Mouse (Mus musculus): ENCODE results near the gene Nrtn. TPM values are rescaled to one million over a fixed set of nuclear protein-coding genes. Genes with fewer than 3 reads are reported as not detected.
A peak's percentile ranks its signal among the peaks of the same experiment; 100 is the strongest.

Gene Nrtn
- polyA plus RNA-seq, 1 experiment from 2014 or later: 19.9 TPM

GRCm38 (mm10) chr17:56740118-56740787, 17.1 kb downstream of the Nrtn start:
- 83% methylated on average over 17 of the region's 17 CpGs for WGBS
- no peaks in the 10 kb centered on the region for H3K36me3 ChIP-seq (ENCODE audit: control insufficient read depth, insufficient read depth, low read length)

GRCm38 (mm10) chr17:56738221-56738620, 19.1 kb downstream of the Nrtn start:
- H3K4me3 ChIP-seq (ENCODE audit: low read depth, low read length): no peak overlapping the region
- H3K36me3 ChIP-seq (ENCODE audit: control insufficient read depth, insufficient read depth, low read length): no peaks in the 10 kb centered on the region
- no peak for ATAC-seq (ENCODE audit: insufficient number of reproducible peaks, low FRiP score, low TSS enrichment, low read depth)
- H3K27me3 ChIP-seq (ENCODE audit: control insufficient read depth, insufficient read depth, low read length): no peaks in the 10 kb centered on the region
- no peak overlapping the region; the same call in 1 of the 2 replicates for H3K9ac ChIP-seq (ENCODE audit: low read length)
- H3K4me1 ChIP-seq (ENCODE audit: control insufficient read depth, insufficient read depth, low read length): no peaks in the 10 kb centered on the region
- no peak overlapping the region for H3K27ac ChIP-seq (replicated peaks; ENCODE audit: low read depth, low read length)
- DNase-seq (ENCODE audit: low spot score): no peak
- H3K9me3 ChIP-seq (ENCODE audit: control insufficient read depth, low read length): no peaks in the 10 kb centered on the region
- H3K4me2 ChIP-seq (ENCODE audit: low read depth, severe bottlenecking): no peak overlapping the region
- WGBS: 84% methylated on average over 10 of the region's 10 CpGs

More at GRCm38 (mm10) chr17:56740118-56740787, 17.1 kb downstream of the Nrtn start:
- Histone ChIP-seq H3K4me1 (ENCODE audit: control insufficient read depth, insufficient read depth, low read length) (no peaks in the 10 kb centered on the region), H3K27ac (replicated peaks; ENCODE audit: low read depth, low read length) (no peak overlapping the region), H3K27me3 (ENCODE audit: control insufficient read depth, insufficient read depth, low read length) (no peaks in the 10 kb centered on the region), H3K4me2 (ENCODE audit: low read depth, severe bottlenecking) (no peak overlapping the region), H3K4me3 (ENCODE audit: low read depth, low read length) (no peak overlapping the region), H3K9ac (ENCODE audit: low read length) (no peak overlapping the region), H3K9me3 (ENCODE audit: control insufficient read depth, low read length) (no peaks in the 10 kb centered on the region)
- DNase-seq (ENCODE audit: low spot score) (no peak), ATAC-seq (ENCODE audit: insufficient number of reproducible peaks, low FRiP score, low TSS enrichment, low read depth) (no peak)

- ATAC-seq (ENCODE audit: insufficient number of reproducible peaks, low FRiP score, low TSS enrichment, low read depth): no peak
These were observed 20.8 kb downstream of the Nrtn start for GRCm38 (mm10) chr17:56736534-56736933.

GRCm38 (mm10) chr17:56729656-56730055, 27.7 kb downstream of the Nrtn start:
- DNase-seq (ENCODE audit: low spot score) (no peak), ATAC-seq (ENCODE audit: insufficient number of reproducible peaks, low FRiP score, low TSS enrichment, low read depth) (no peak)
- Histone ChIP-seq H3K27ac (replicated peaks; ENCODE audit: low read depth, low read length) (no peak overlapping the region), H3K27me3 (ENCODE audit: control insufficient read depth, insufficient read depth, low read length) (no peaks in the 10 kb centered on the region), H3K4me1 (ENCODE audit: control insufficient read depth, insufficient read depth, low read length) (peaks cover 15% of the 10 kb centered on the region), H3K9ac (ENCODE audit: low read length) (no peak overlapping the region), H3K36me3 (ENCODE audit: control insufficient read depth, insufficient read depth, low read length) (no peaks in the 10 kb centered on the region), H3K9me3 (ENCODE audit: control insufficient read depth, low read length) (no peaks in the 10 kb centered on the region), H3K4me3 (ENCODE audit: low read depth, low read length) (no peak overlapping the region), H3K4me2 (ENCODE audit: low read depth, severe bottlenecking) (no peak overlapping the region)
- 70% methylated on average over 2 of the region's 2 CpGs for WGBS

More at GRCm38 (mm10) chr17:56736534-56736933, 20.8 kb downstream of the Nrtn start:
- Histone ChIP-seq H3K27me3 (ENCODE audit: control insufficient read depth, insufficient read depth, low read length) (no peaks in the 10 kb centered on the region), H3K4me2 (ENCODE audit: low read depth, severe bottlenecking) (no peak overlapping the region), H3K4me3 (ENCODE audit: low read depth, low read length) (no peak overlapping the region), H3K4me1 (ENCODE audit: control insufficient read depth, insufficient read depth, low read length) (no peaks in the 10 kb centered on the region), H3K27ac (replicated peaks; ENCODE audit: low read depth, low read length) (no peak overlapping the region), H3K9me3 (ENCODE audit: control insufficient read depth, low read length) (no peaks in the 10 kb centered on the region), H3K9ac (ENCODE audit: low read length) (no peak overlapping the region), H3K36me3 (ENCODE audit: control insufficient read depth, insufficient read depth, low read length) (no peaks in the 10 kb centered on the region)
- WGBS: 41% methylated on average over 8 of the region's 8 CpGs
- DNase-seq (ENCODE audit: low spot score): no peak

- peaks cover 15% of the 10 kb centered on the region for H3K4me1 ChIP-seq (ENCODE audit: control insufficient read depth, insufficient read depth, low read length)
- no peaks in the 10 kb centered on the region for H3K27me3 ChIP-seq (ENCODE audit: control insufficient read depth, insufficient read depth, low read length)
- H3K36me3 ChIP-seq (ENCODE audit: control insufficient read depth, insufficient read depth, low read length): no peaks in the 10 kb centered on the region
- no peak overlapping the region for H3K4me3 ChIP-seq (ENCODE audit: low read depth, low read length)
- DNase-seq (ENCODE audit: low spot score) (no peak), ATAC-seq (ENCODE audit: insufficient number of reproducible peaks, low FRiP score, low TSS enrichment, low read depth) (no peak)
- WGBS: 61% methylated on average over 6 of the region's 6 CpGs
- no peaks in the 10 kb centered on the region for H3K9me3 ChIP-seq (ENCODE audit: control insufficient read depth, low read length)
- H3K9ac ChIP-seq (ENCODE audit: low read length): no peak overlapping the region
- no peak overlapping the region for H3K27ac ChIP-seq (replicated peaks; ENCODE audit: low read depth, low read length)
- no peak overlapping the region for H3K4me2 ChIP-seq (ENCODE audit: low read depth, severe bottlenecking)
These were observed 28.2 kb downstream of the Nrtn start for GRCm38 (mm10) chr17:56729151-56729550.

GRCm38 (mm10) chr17:56728117-56728516, 29.2 kb downstream of the Nrtn start:
- ATAC-seq (ENCODE audit: insufficient number of reproducible peaks, low FRiP score, low TSS enrichment, low read depth) (no peak), DNase-seq (ENCODE audit: low spot score) (no peak)
- H3K36me3 ChIP-seq (ENCODE audit: control insufficient read depth, insufficient read depth, low read length): no peaks in the 10 kb centered on the region
- no peaks in the 10 kb centered on the region for H3K9me3 ChIP-seq (ENCODE audit: control insufficient read depth, low read length)
- no peak overlapping the region for H3K27ac ChIP-seq (replicated peaks; ENCODE audit: low read depth, low read length)
- peaks cover 15% of the 10 kb centered on the region for H3K4me1 ChIP-seq (ENCODE audit: control insufficient read depth, insufficient read depth, low read length)
- H3K4me2 ChIP-seq (ENCODE audit: low read depth, severe bottlenecking): no peak overlapping the region
- WGBS: 16% methylated on average over 12 of the region's 12 CpGs
- no peak overlapping the region for H3K4me3 ChIP-seq (ENCODE audit: low read depth, low read length)
- no peaks in the 10 kb centered on the region for H3K27me3 ChIP-seq (ENCODE audit: control insufficient read depth, insufficient read depth, low read length)
- H3K9ac ChIP-seq (ENCODE audit: low read length): no peak overlapping the region

- Histone ChIP-seq H3K9me3 (ENCODE audit: control insufficient read depth, low read length) (no peaks in the 10 kb centered on the region), H3K9ac (ENCODE audit: low read length) (no peak overlapping the region), H3K4me1 (ENCODE audit: control insufficient read depth, insufficient read depth, low read length) (peaks cover 15% of the 10 kb centered on the region), H3K27ac (replicated peaks; ENCODE audit: low read depth, low read length) (no peak overlapping the region), H3K36me3 (ENCODE audit: control insufficient read depth, insufficient read depth, low read length) (no peaks in the 10 kb centered on the region), H3K27me3 (ENCODE audit: control insufficient read depth, insufficient read depth, low read length) (no peaks in the 10 kb centered on the region), H3K4me3 (ENCODE audit: low read depth, low read length) (no peak overlapping the region), H3K4me2 (ENCODE audit: low read depth, severe bottlenecking) (peak overlapping the region; percentile 8; the same call in 1 of the 2 replicates)
- no peak for ATAC-seq (ENCODE audit: insufficient number of reproducible peaks, low FRiP score, low TSS enrichment, low read depth)
- WGBS: 7% methylated on average over 12 of the region's 12 CpGs
- peak; percentile 60 for DNase-seq (ENCODE audit: low spot score)
These were observed 29.7 kb downstream of the Nrtn start for GRCm38 (mm10) chr17:56727659-56728058.

- no peaks in the 10 kb centered on the region; the same call in 1 of the 2 replicates for H3K36me3 ChIP-seq (ENCODE audit: control insufficient read depth, insufficient read depth, low read length)
- H3K4me2 ChIP-seq (ENCODE audit: low read depth, severe bottlenecking): no peak overlapping the region
- H3K4me1 ChIP-seq (ENCODE audit: control insufficient read depth, insufficient read depth, low read length): peaks cover 15% of the 10 kb centered on the region
- H3K27me3 ChIP-seq (ENCODE audit: control insufficient read depth, insufficient read depth, low read length): no peaks in the 10 kb centered on the region
- no peak overlapping the region for H3K4me3 ChIP-seq (ENCODE audit: low read depth, low read length)
- H3K27ac ChIP-seq (replicated peaks; ENCODE audit: low read depth, low read length): no peak overlapping the region; the same call in 1 of the 2 replicates
- H3K9me3 ChIP-seq (ENCODE audit: control insufficient read depth, low read length): no peaks in the 10 kb centered on the region
- WGBS: 4% methylated on average over 7 of the region's 7 CpGs
- H3K9ac ChIP-seq (ENCODE audit: low read length): no peak overlapping the region
- ATAC-seq (ENCODE audit: insufficient number of reproducible peaks, low FRiP score, low TSS enrichment, low read depth): peak; percentile 49
- DNase-seq (ENCODE audit: low spot score): peak; percentile 47
These were observed 30.2 kb downstream of the Nrtn start for GRCm38 (mm10) chr17:56727029-56727649.
